Mouse (Mus musculus): ENCODE measurements around the gene Isg20l2. TPM values are rescaled to one million over a fixed set of nuclear protein-coding genes. Genes with fewer than 3 reads are reported as not detected.

Gene Isg20l2
- polyA plus RNA-seq, 1 experiment from 2014 or later: 21.0 TPM

- Histone ChIP-seq H3K4me2 (peak within 1 kb of the TSS; percentile 44), H3K4me3 (replicated peaks) (peak within 1 kb of the TSS; percentile 17), H3K9ac (no peak within 1 kb of the TSS), H3K4me1 (replicated peaks) (peaks cover 26% of the 10 kb centered on the region), H3K27me3 (peaks cover 95% of the 10 kb centered on the region), H3K36me3 (replicated peaks) (0 out of 2 replicates have a peak, but pooled peaks cover under 1% of the 10 kb centered on the region), H3K27ac (replicated peaks) (no peak within 1 kb of the TSS), H3K9me3 (replicated peaks) (no peaks in the 10 kb centered on the region)
- WGBS (ENCODE audit: insufficient replicate concordance): 3% methylated on average over 35 of the region's 35 CpGs
- ATAC-seq (ENCODE audit: insufficient read depth): no peak
Observed at GRCm38 (mm10) chr3:87948378-87949265, 18.5 kb downstream of the Isg20l2 start, which contains the start of gene Crabp2. Gene Crabp2, plus strand, starts transcription at chr3:87948666.

GRCm38 (mm10) chr3:87949266-87949954 is 19.3 kb downstream of the Isg20l2 start:
- Histone ChIP-seq H3K4me2 (no peak overlapping the region), H3K9ac (no peak overlapping the region)

GRCm38 (mm10) chr3:87949955-87950515 is 19.9 kb downstream of the Isg20l2 start:
- Histone ChIP-seq H3K27ac (replicated peaks) (no peak overlapping the region), H3K4me3 (replicated peaks) (no peak overlapping the region), H3K36me3 (replicated peaks) (no peaks in the 10 kb centered on the region), H3K4me2 (no peak overlapping the region), H3K9me3 (replicated peaks) (no peaks in the 10 kb centered on the region), H3K27me3 (peaks cover 100% of the 10 kb centered on the region), H3K4me1 (replicated peaks) (peaks cover 26% of the 10 kb centered on the region), H3K9ac (no peak overlapping the region)
- ATAC-seq (ENCODE audit: insufficient read depth): no peak
- 10% methylated on average over 13 of the region's 13 CpGs for WGBS (ENCODE audit: insufficient replicate concordance)

More at GRCm38 (mm10) chr3:87949266-87949954, 19.3 kb downstream of the Isg20l2 start:
- 13% methylated on average over 16 of the region's 16 CpGs for WGBS (ENCODE audit: insufficient replicate concordance)
- Histone ChIP-seq H3K9me3 (replicated peaks) (no peaks in the 10 kb centered on the region), H3K4me3 (replicated peaks) (no peak overlapping the region), H3K36me3 (replicated peaks) (no peaks in the 10 kb centered on the region), H3K27me3 (peaks cover 100% of the 10 kb centered on the region), H3K27ac (replicated peaks) (no peak overlapping the region), H3K4me1 (replicated peaks) (peaks cover 26% of the 10 kb centered on the region)
- no peak for ATAC-seq (ENCODE audit: insufficient read depth)

- Histone ChIP-seq H3K4me3 (replicated peaks) (no peak overlapping the region), H3K9me3 (replicated peaks) (no peaks in the 10 kb centered on the region), H3K4me2 (peak overlapping the region; percentile 33), H3K36me3 (replicated peaks) (no peaks in the 10 kb centered on the region), H3K27ac (replicated peaks) (no peak overlapping the region), H3K9ac (no peak overlapping the region), H3K4me1 (replicated peaks) (peaks cover 25% of the 10 kb centered on the region), H3K27me3 (peaks cover 98% of the 10 kb centered on the region)
- WGBS (ENCODE audit: insufficient replicate concordance): 9% methylated on average over 12 of the region's 12 CpGs
- ATAC-seq (ENCODE audit: insufficient read depth): no peak
Observed at GRCm38 (mm10) chr3:87951946-87952345, 21.8 kb downstream of the Isg20l2 start.

- no peak for ATAC-seq (ENCODE audit: insufficient read depth)
Observed at GRCm38 (mm10) chr3:87952440-87952839, 22.3 kb downstream of the Isg20l2 start.

GRCm38 (mm10) chr3:87958056-87958455 is 27.9 kb downstream of the Isg20l2 start:
- Histone ChIP-seq H3K9me3 (replicated peaks) (no peaks in the 10 kb centered on the region), H3K27ac (replicated peaks) (no peak overlapping the region), H3K36me3 (replicated peaks) (no peaks in the 10 kb centered on the region), H3K4me2 (no peak overlapping the region), H3K4me1 (replicated peaks) (peaks cover 9% of the 10 kb centered on the region), H3K9ac (no peak overlapping the region), H3K4me3 (replicated peaks) (no peak overlapping the region), H3K27me3 (peaks cover 84% of the 10 kb centered on the region)
- WGBS (ENCODE audit: insufficient replicate concordance): 54% methylated on average over 1 of the region's 1 CpGs
- ATAC-seq (ENCODE audit: insufficient read depth): no peak

More at GRCm38 (mm10) chr3:87952440-87952839, 22.3 kb downstream of the Isg20l2 start:
- Histone ChIP-seq H3K9me3 (replicated peaks) (no peaks in the 10 kb centered on the region), H3K27ac (replicated peaks) (no peak overlapping the region), H3K27me3 (peaks cover 96% of the 10 kb centered on the region), H3K9ac (no peak overlapping the region), H3K4me1 (replicated peaks) (peaks cover 20% of the 10 kb centered on the region), H3K4me2 (peak overlapping the region; percentile 33), H3K4me3 (replicated peaks) (no peak overlapping the region), H3K36me3 (replicated peaks) (no peaks in the 10 kb centered on the region)
- 0% methylated on average over 5 of the region's 5 CpGs for WGBS (ENCODE audit: insufficient replicate concordance)

- H3K27ac ChIP-seq (replicated peaks): no peak overlapping the region
- no peak overlapping the region for H3K9ac ChIP-seq
- H3K4me3 ChIP-seq (replicated peaks): no peak overlapping the region
- peaks cover 9% of the 10 kb centered on the region for H3K4me1 ChIP-seq (replicated peaks)
- no peak for ATAC-seq (ENCODE audit: insufficient read depth)
- no peaks in the 10 kb centered on the region for H3K9me3 ChIP-seq (replicated peaks)
- no peak overlapping the region for H3K4me2 ChIP-seq
- no peaks in the 10 kb centered on the region for H3K36me3 ChIP-seq (replicated peaks)
- H3K27me3 ChIP-seq: peaks cover 80% of the 10 kb centered on the region
- WGBS (ENCODE audit: insufficient replicate concordance): 33% methylated on average over 4 of the region's 4 CpGs
Observed at GRCm38 (mm10) chr3:87958476-87958875, 28.4 kb downstream of the Isg20l2 start.

GRCm38 (mm10) chr3:87958967-87959366 is 28.9 kb downstream of the Isg20l2 start:
- no peak overlapping the region for H3K4me2 ChIP-seq
- H3K27me3 ChIP-seq: peaks cover 75% of the 10 kb centered on the region
- H3K9ac ChIP-seq: no peak overlapping the region
- no peak overlapping the region for H3K27ac ChIP-seq (replicated peaks)
- H3K9me3 ChIP-seq (replicated peaks): no peaks in the 10 kb centered on the region
- peaks cover 9% of the 10 kb centered on the region for H3K4me1 ChIP-seq (replicated peaks)
- no peak overlapping the region for H3K4me3 ChIP-seq (replicated peaks)
- 40% methylated on average over 1 of the region's 1 CpGs for WGBS (ENCODE audit: insufficient replicate concordance)
- H3K36me3 ChIP-seq (replicated peaks): no peaks in the 10 kb centered on the region
- no peak for ATAC-seq (ENCODE audit: insufficient read depth)

GRCm38 (mm10) chr3:87959371-87959770 is 29.3 kb downstream of the Isg20l2 start:
- Histone ChIP-seq H3K4me2 (no peak overlapping the region), H3K36me3 (replicated peaks) (no peaks in the 10 kb centered on the region), H3K27me3 (peaks cover 71% of the 10 kb centered on the region), H3K4me1 (replicated peaks) (peaks cover 9% of the 10 kb centered on the region), H3K9me3 (replicated peaks) (no peaks in the 10 kb centered on the region), H3K4me3 (replicated peaks) (no peak overlapping the region), H3K27ac (replicated peaks) (no peak overlapping the region), H3K9ac (no peak overlapping the region)
- 52% methylated on average over 7 of the region's 7 CpGs for WGBS (ENCODE audit: insufficient replicate concordance)
- ATAC-seq (ENCODE audit: insufficient read depth): no peak

GRCm38 (mm10) chr3:87960191-87960585 is 30.1 kb downstream of the Isg20l2 start:
- 13% methylated on average over 10 of the region's 10 CpGs for WGBS (ENCODE audit: insufficient replicate concordance)
- no peaks in the 10 kb centered on the region for H3K9me3 ChIP-seq (replicated peaks)
- H3K27me3 ChIP-seq: peaks cover 63% of the 10 kb centered on the region
- H3K27ac ChIP-seq (replicated peaks): no peak overlapping the region
- peak overlapping the region; percentile 68 for H3K4me2 ChIP-seq
- H3K9ac ChIP-seq: peak overlapping the region; percentile 27; the same call in 1 of the 2 replicates
- peak overlapping the region; percentile 43 for H3K4me3 ChIP-seq (replicated peaks)
- no peak for ATAC-seq (ENCODE audit: insufficient read depth)
- H3K36me3 ChIP-seq (replicated peaks): no peaks in the 10 kb centered on the region
- peaks cover 9% of the 10 kb centered on the region for H3K4me1 ChIP-seq (replicated peaks)

All from liver, embryonic 15.5 days (tissue).